Mouse (Mus musculus) erythroid progenitor cell, adult 5-6 weeks (primary cell): ENCODE measurements at regions not wholly inside any gene's neighbourhood (a gene's known extent, or its start where the extent isn't known, plus 50 kb on each side); places are given as distances from the start of the nearest gene placed in this dataset.
"Not testable (repeated sequence)": the region's sequence is repeated elsewhere in the genome, so short reads cannot be mapped to it uniquely, and the experiment has no call there.

ENCODE experiments used
- ATAC-seq: replicated peaks from 2 replicates; pipeline ENCODE4 v1.8.0; 2016; ENCODE audit warnings: moderate number of reproducible peaks, mild to moderate bottlenecking, moderate TSS enrichment, inconsistent platforms; ENCODE audit not compliant: poor library complexity, low FRiP score, severe bottlenecking

DNA sequence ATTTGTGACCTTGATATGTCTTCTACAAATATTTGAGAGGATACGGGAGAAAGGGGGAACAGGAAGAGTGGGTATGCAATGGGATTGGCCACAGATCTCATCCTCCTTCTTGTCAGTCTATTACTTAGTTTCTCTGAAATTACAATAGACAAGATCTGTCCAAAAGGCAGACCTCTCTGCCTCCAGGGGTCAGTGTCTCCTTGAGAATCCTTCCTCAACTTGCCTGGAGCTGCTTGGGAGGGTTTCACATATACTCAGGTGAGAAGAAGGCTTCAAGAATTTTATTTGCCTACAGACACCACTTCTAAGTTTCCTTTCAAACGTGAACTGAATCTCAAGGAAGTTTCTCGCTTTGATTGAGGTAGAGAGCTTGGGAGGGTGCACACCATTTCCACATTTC is 575.0 kb upstream of the Fam241a start:
- no peak for ATAC-seq

DNA sequence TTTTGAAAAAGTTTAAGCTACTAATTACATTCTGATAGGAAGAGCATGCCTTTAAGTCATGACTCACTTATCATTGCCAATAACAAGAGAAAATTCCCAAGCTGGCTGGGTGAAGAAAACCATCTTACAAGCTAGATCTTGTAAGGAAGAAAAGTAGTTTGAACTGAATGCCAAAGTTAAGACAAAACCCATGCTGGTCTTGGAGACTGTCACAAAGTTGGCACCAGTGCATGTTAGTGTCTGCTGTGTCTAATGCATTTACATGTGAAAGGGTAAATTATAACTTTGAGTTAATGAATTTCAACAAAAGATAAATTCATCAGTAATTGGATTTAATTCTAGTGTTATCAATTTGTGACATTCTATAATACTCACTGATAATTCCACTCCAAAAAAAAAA is 533.6 kb upstream of the Fam241a start:
- no peak for ATAC-seq

DNA sequence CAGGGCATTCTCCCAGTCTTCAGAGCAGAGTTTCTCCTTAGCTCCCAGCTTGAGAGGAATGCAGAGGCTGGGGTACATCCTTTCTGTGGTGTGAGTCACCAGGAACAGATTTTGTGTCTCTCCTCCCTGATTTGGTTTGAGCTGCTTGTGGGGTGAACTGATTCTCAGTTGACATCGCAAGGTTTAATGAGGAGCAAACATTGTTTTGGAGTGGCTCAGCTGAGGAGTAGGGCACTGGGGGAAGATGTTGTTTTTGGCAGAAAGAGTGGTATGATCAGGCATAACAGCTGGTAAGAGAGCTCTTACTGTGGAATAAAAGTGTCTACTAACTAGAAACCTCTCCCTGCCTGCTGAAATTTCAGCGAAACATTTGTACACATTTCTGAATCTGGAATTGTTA is 519.4 kb upstream of the Fam241a start:
- ATAC-seq = no peak

DNA sequence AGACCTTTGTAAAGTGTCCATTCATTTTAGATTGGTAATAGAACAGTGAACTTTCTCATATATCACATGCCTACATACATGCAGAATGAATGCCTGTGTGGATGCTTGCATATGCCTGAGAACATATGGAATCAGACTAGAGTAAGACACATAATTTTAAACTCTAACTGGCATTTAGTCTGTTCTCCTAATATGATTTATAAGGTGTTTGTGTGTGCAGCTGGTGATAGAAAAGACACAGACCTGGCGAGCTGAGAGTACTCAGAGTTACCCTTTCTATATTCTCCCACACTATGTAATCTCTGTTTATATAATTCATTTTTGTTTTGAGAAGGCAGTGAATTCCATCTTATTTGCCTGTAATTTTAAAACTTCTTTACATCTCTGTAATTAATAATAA is 517.4 kb upstream of the Fam241a start:
- ATAC-seq = no peak

DNA sequence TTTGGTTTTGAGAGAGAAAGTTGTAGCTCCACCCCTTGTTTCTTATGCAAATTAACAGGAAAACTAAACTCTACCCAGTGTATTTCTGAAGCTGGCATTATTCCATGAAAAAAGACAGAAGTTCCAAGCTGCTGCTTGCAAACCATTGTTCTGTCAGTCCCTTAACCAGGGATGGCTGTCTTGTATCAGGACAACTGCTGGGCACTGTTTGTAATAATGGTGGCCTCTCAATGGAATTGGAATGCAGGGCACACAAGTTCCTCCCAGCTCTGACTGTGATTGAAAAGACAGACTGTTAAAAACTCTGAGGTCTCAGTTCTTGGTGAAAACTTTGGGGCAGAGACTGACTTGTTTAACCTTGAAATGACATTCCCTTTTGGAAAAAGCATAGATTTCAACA is 516.0 kb upstream of the Fam241a start:
- ATAC-seq = no peak

DNA sequence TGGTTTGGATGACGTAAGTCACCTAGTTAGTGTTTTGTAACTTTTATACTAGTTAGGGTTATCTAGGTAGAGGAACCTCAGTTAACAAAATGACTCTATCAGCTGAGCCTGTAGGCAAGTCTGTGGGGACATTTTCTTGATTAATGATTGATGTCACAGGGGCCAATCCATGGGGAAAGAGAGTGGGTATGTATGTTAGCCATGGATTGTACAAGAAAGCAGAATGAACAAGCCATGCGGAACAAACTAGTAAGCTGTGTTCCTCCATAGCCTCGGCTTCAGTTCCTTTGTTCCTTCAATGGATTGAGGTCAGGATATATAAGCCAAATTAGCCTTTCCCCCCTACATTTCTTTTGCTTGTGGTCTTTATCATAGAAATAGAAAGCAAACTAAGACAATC is 498.7 kb upstream of the Fam241a start:
- ATAC-seq = no peak

DNA sequence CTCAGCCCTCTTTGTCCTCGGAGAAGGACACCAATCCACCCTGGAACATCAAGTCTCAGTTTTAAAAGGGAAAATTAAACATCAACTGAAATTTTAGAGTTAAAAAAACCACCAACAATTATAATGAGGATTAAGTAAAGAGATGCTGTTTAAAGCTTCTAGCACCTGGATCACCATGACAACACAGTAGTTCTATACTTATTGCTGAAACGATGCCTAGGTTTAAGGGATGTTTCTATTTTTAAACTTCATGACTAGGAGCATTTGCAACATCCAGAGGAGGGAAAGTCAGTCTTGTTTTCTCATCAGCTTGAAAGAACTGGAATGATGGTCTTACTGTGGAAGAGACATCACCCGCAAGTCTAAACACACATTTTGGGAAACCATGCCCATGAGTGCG is 484.5 kb upstream of the Fam241a start:
- ATAC-seq = no peak

DNA sequence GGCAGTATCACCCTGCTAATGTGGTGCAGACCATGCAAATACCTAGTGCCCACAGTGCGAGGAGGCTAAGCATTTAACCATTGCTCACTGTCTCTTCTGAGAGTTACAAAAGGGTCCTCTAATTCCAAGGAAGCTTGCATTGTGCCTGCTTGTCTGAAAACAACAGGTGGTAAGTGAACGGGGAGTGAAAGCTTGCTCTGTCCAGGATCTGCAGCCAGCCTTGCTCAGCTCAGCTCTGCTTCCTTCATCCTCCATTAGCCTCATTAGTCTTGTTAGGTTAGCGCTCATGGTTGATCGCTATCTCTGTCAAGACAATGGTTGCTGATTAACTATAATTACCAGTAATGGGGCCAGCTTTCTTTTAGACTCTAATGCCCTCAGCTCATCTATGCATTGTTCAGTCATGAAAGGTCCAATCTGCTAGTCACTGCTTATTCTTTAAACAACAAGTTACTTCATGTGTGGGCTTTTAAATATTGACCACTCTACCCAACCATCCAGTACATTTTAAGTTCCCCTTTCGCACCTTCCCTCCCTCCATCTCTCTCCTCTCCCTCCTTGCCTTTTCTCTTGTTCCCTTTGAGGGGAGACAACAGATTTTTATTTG is 473.5 kb upstream of the Fam241a start:
- ATAC-seq = no peak

DNA sequence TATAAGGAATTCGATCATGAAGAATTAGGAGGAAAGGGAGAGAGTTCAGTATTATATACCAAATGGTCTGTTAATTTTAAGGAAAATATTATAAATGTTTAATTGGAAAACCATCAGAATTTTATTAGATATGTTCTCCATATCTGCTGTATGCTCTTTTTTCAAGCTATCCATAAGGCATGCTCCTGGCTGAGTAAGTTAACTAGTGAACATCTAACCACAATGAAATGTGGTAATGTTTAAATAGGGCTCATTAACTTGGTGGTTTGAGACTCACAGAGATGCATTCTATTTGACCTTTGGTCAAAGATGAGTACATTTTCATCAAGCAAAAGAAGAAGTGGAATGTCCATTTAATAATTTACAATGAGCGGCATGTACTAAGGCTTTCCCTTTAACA is 466.2 kb upstream of the Fam241a start:
- ATAC-seq = no peak

DNA sequence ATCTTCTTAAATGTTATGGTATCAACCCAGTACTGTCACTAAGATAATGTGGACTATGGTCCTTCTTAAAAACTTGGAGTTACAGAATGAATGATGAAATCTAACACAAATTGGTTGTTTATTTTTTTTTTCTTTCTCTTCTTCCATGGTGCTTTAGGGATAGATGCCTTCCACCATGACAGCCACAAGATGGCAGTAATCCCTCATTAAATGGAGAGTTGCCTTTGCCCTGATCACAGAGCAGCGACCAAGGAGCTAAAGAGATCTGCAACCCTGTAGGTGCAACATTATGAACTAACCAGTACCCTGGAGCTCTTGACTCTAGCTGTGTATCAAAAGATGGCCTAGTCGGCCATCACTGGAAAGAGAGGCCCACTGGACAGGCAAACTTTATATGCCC is 453.0 kb upstream of the Fam241a start:
- not testable (repeated sequence) for ATAC-seq

DNA sequence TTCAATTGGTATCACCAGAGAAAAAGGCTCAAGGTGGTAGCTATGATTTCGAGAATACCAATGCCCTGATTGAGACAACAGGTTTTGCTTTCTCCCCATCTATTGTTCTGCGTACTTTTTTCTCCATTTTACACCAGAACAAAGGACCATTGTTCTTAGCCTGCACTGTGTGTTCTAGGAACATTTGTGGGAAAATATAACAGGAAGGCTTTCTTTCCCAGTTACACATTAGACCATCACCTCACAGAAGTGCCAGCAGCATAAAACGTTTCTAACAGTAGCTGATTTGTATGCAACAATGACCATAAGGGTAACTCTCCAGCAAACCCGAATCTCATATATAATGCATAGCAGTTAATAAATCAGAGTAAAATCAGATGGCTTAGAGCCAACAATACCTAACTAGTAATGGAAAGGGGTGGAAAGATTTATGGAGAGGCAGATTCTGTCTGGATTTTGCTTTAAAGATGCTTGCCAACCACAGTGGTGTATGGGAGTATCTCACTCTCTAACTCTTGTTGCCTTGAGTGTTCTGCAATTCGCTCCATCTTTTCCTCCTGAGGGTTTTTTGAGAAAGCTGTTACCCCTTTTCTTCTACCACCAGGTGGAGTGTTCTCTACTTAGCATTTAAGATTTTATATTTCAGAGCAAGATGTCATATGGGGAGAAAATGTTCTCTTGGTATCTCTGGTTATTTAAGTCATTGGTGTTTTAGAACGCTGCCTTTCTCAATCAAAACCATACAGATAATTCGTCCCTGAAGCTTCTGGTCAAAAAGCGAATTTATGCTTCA is 451.9 kb upstream of the Fam241a start:
- ATAC-seq = no peak

DNA sequence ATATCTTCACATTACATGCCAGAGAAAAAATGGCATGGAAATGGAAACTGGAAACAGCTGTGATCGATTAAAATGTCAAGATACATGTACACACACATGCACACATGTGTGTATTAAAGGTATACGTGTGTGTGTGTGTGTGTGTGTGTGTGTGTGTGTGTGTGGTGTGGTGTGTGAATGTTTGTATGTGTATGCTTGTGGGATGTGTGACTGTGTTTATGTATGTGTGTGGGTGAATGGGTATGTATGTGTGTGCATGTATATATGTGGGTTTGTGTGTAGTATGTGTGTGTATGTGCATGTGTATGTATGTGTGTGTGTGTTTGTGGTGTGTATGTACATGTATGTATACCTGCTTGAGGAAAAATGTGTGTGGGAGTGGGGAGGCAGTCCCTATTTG is 441.4 kb upstream of the Fam241a start:
- ATAC-seq = no peak

DNA sequence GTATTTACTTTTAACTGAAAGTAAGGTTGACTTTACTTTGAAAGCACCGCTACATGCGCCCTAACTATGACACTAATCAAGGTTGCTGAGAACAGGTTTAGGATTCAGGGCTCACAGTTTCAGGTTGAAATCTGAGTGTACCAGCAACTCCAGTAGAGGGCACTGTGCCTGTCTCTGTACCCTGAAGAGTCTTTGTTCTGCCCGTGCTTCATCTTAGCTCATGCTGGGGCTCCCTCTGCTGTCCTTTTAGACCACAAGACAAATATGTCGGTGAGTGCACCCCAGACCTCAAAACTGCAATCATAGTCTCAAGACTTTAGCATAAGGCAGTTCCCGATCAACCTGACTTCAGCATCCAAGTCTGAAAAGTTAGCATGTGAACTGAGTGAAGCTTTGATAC is 440.9 kb upstream of the Fam241a start:
- ATAC-seq = no peak

DNA sequence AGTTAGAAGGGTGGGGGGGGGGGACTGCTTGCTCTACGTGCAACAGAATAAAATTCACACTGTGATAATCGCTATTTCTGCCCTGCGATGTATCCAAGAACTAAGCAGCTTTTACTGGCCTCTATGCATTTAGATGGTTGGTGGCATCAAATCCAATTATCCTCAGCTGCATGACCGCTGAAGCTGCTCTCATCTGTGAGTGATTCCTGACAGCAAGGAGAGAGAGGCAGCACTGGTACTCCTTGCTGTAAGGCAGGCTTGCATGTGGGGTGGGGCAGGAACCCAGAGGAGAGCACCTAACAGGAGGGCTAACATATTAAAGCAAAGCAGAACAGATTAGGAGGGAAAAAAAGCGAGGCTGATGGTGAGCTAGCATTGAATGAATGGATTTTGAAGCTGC is 431.6 kb upstream of the Fam241a start:
- no peak for ATAC-seq

DNA sequence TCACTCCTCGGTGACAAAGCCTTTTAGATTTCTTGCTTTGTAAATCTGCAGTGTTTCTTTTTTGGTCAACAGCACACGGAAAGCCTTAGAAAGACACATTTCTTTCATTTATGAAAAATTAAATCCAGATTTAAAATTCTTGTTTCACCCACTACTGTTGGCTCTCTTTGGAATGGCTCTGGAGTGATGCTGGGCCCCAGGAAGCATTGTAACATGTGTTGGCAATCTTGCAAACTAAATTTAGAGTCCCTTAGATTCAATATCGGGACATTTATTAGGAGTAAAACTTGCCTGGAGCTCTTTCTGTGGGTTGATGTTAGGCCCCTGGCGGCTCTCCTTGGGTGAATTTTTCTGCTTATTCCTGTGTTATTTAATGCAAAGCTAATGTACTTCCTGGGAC is 405.2 kb upstream of the Fam241a start:
- no peak for ATAC-seq

DNA sequence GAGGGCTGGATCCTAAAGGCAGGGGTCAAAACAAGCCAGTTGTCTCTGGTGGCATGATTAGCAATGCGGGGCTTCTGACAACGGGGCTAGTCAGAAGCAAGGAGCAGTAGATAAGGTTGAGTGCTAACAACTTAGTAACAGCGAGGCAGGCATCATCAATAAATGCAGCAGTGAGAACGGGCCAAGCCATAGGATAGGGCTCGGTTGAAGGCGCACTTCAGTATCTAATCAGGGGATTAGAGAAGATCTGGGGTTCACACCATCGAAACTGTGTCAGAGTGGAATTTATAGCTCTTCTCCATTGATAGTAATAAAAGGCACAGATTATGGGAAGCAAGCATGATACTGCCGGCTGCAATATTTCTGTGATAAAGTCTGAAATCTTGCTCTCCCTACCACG is 402.0 kb upstream of the Fam241a start:
- no peak for ATAC-seq

DNA sequence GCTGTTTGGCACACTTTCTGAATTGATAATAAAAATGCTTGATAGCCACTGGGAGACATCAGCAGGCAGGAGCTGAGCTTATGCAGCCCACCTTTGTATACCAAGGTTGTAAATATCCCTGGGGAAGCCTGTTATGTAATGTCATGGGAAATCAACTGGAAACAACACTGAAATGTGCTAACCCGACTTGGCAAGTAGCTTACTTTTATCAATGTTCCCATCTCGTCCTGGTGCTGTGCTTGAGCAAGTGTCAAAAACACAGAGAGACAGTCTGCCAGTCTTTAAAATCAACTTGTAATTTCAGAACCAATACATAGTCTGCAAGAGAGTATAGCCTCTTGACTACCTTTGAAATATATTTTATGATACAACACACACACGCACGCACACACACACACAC is 391.7 kb upstream of the Fam241a start:
- ATAC-seq = no peak

DNA sequence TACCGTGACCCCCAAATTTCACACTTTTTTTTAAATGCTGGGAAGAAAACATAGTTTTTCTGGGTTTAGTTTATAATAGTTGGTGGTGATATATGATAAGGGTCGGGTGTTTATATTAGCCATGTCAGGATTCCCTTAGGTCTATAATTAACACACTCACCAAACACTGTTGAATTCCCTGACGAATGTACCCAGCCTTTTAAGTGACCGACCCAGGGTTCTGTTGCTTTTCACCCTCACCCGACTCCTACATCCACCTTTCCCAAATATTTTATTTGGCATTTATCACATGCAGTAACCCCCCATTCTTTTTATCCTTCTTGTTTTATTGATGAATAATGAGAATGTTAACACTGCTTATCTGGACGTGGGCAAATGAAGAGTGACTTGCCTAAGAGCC is 389.1 kb upstream of the Fam241a start:
- ATAC-seq = no peak

DNA sequence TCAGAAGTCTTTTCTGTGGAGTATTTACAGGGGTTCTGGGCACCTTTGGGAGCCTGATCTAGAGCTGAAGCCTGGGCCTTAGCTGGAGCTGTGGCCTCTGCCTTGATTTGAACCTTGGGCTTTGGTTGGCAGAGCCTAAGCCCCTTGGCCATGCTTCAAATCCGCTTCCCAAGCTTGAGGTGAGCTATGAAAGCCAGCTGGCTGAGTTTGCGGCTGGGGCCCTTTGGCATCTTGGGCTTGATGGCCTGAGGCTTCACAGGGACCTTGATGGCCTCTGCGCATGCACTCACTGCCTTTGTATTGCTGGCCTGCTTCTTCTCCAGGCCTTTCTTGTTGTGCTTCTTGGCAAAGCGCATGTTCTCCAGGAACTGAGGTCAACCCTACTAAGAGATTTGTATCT is 384.5 kb upstream of the Fam241a start:
- no peak for ATAC-seq

DNA sequence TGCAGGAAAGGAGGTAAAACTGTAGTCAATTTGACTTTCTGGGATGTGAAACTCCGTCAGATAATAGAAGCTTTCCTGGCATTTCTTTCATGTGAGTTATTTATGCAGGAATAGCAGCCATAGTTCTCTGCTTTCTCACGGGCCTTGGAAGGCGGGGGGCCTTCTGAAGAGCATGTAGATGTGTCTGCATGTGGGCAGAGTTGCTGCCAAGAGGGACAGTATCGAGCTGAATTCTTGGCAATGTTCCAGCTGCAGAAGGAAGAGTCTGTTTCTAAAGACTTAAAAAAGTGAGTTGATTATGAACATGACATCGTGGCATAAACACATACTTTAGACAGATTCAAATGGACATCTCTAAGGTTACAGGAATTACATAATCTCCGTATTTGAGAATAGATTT is 374.5 kb upstream of the Fam241a start:
- ATAC-seq = no peak

DNA sequence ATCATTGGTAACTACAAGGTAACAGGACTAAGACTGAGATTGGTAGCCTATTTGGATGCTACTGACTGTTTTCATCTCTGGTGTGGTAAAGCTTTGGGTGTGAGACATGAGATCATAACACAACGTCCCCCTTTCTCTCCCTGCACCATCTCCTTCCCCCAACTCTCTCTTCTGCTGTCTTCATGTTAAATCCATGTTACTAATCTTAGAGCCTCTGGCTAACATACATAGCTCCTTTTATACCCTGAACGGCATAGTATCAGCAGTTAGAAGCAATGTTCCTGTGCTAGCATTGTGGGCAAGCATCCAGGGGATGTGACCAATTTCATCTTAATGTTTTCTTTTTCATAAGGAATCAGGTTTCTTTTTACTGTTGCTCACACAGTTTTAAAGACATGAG is 365.1 kb upstream of the Fam241a start:
- no peak for ATAC-seq

DNA sequence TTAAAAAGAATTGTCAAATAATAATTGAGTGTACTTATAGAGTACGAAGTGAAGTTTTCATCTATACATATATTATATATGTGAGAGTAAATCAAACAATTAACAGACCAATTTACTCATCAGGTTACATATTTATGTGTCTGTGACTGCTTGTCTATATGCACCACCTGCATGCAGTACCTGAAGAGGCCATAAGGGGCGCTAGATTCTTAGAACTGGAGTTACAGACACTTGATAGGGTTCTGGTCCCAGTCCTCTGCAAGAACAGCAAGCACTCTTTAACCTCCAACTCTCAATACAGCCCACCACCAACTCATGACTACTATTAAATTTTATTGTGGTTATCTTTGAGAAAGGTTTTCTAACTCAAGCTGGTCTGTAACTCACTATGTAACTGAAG is 351.7 kb upstream of the Fam241a start:
- no peak for ATAC-seq
